Mouse (Mus musculus) cerebellum, adult 2 months (tissue): ENCODE data around the gene Negr1.

Experiments used
- CTCF ChIP-seq: fragments of 200-500 bp; IDR thresholded peaks from 2 replicates; pipeline ENCODE4 v1.5.1; 2011; ENCODE audit warnings: low read depth, mild to moderate bottlenecking, control low read depth, low read length, moderate library complexity, borderline replicate concordance; ENCODE audit not compliant: insufficient read depth
- POLR2A ChIP-seq: fragments of 200-500 bp; IDR thresholded peaks from 2 replicates; pipeline ENCODE4 v1.6.1; 2011; ENCODE audit warnings: low read length, control low read depth, borderline replicate concordance; ENCODE audit not compliant: insufficient read depth

DNA sequence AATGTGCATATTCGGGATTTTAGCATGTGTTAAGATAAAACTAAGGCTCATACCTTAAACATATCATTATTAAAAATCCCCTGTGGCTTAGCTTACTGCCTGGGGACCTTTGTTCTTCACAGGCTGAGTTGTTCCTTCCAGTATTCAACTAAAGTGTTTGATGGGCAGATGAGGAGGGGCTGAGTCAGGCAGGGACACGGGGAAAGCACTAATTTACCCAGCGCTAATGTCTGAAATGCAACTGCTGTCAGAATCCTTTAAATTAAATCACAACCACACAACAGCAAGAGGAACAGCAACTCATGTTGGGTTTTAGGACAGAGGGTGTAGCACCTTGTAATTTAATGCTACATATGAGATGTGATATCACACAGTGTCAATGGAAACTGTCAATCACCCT lies 71.3 kb downstream of the Negr1 start:
- no peak for TF ChIP-seq CTCF
- TF ChIP-seq POLR2A, result no peak
